Mouse (Mus musculus): ENCODE data around the gene Meaf6. TPM values are rescaled to one million over a fixed set of nuclear protein-coding genes. Genes with fewer than 3 reads are reported as not detected.

Meaf6 gene
- polyA plus RNA-seq, 1 experiment from 2014 or later = 86.9 TPM

Other genes starting within 250 kb of the Meaf6 start
- gene Yrdc, start 234.5 kb upstream of the Meaf6 start, polyA plus RNA-seq (2016; fragmentation: Nextera tagmentation; extraction: Ambion mirVana) = 42.3 and 45.2 TPM in 2 replicates
- 62.6 and 62.8 TPM in 2 replicates for gene 1110065P20Rik, start 233.9 kb upstream of the Meaf6 start, polyA plus RNA-seq (2016; fragmentation: Nextera tagmentation; extraction: Ambion mirVana)
- gene Maneal, start 223.0 kb upstream of the Meaf6 start, polyA plus RNA-seq (2016; fragmentation: Nextera tagmentation; extraction: Ambion mirVana) = 1.4 and 2.2 TPM in 2 replicates
- 1.5 and 1.9 TPM in 2 replicates for gene Epha10, start 204.2 kb upstream of the Meaf6 start, polyA plus RNA-seq (2016; fragmentation: Nextera tagmentation; extraction: Ambion mirVana)
- gene 9930104L06Rik, start 148.1 kb upstream of the Meaf6 start, polyA plus RNA-seq (2016; fragmentation: Nextera tagmentation; extraction: Ambion mirVana) = 19.5 and 20.1 TPM in 2 replicates
- gene Cdca8, start 145.8 kb upstream of the Meaf6 start, polyA plus RNA-seq (2016; fragmentation: Nextera tagmentation; extraction: Ambion mirVana) = 158 and 176 TPM in 2 replicates
- 7.2 and 11.4 TPM in 2 replicates for gene Rspo1, start 98.7 kb upstream of the Meaf6 start, polyA plus RNA-seq (2016; fragmentation: Nextera tagmentation; extraction: Ambion mirVana)
- 101 and 105 TPM in 2 replicates for gene Gnl2, start 68.5 kb upstream of the Meaf6 start, polyA plus RNA-seq (2016; fragmentation: Nextera tagmentation; extraction: Ambion mirVana)
- gene Dnali1, start 19.4 kb upstream of the Meaf6 start, polyA plus RNA-seq (2016; fragmentation: Nextera tagmentation; extraction: Ambion mirVana) = 0.17 and 0.20 TPM in 2 replicates
- gene Snip1, start 18.5 kb upstream of the Meaf6 start, polyA plus RNA-seq (2016; fragmentation: Nextera tagmentation; extraction: Ambion mirVana) = 37.6 and 40.6 TPM in 2 replicates
- gene Zc3h12a, start 42.7 kb downstream of the Meaf6 start, polyA plus RNA-seq (2016; fragmentation: Nextera tagmentation; extraction: Ambion mirVana) = 0.35 and 0.55 TPM in 2 replicates

Data from embryonic facial prominence, embryonic 12.5 days (tissue).